Mouse (Mus musculus) cortical plate, adult 2 months (tissue): ENCODE results near the gene 1600014C10Rik.

Experiments
- CTCF ChIP-seq: fragments of 200-500 bp; IDR thresholded peaks from 2 replicates; pipeline ENCODE4 v1.5.1; 2011; ENCODE audit warnings: mild to moderate bottlenecking, control low read depth, low read length; ENCODE audit not compliant: insufficient read depth; ENCODE audit errors: extremely low read depth
- POLR2A ChIP-seq: fragments of 200-500 bp; IDR thresholded peaks from 2 replicates; pipeline ENCODE4 v1.6.1; 2011; ENCODE audit warnings: mild to moderate bottlenecking, low read length, control low read depth; ENCODE audit not compliant: insufficient read depth; ENCODE audit errors: extremely low read depth

DNA sequence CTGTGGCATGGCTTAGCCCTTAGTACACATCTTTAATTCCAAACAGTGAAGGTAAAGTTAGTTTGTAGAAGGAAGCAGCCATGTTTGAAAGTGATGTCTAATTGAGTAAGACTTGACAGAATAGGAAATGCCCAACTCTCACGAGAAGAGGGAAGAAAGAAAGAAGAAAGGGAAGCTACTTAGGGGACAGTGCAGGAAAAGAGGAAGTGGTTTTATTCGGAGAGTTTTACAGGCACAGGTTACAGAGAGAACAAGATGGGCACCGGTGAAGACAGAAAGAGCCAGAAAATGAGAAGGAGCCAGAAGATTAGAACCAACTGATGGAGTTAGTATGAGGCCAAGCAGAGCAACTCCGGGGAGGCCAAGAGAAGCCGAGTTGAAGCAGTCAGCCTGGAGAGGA lies 27.2 kb upstream of the 1600014C10Rik start:
- TF ChIP-seq CTCF (no peak), POLR2A (no peak)
